27 mouse cellular contexts compared by ENCODE assay signal in genomic region chr10:79772320-79772719, GRCm38 (mm10). TPM values are rescaled to one million over a fixed set of nuclear protein-coding genes. Genes with fewer than 3 reads are reported as not detected.
DNase-seq lines count a peak whose midpoint lies in the region; ATAC-seq and TF ChIP-seq lines count a peak whose summit lies in the region.
"Had no signal": no experiment of that assay in that cellular context is flagged by ENCODE, and none has a peak within 500 bp of the region (broad histone marks: within the 10 kb centered on the region; RNA-seq: fewer than 3 reads in every experiment).

No protein-coding gene starts in this region.

- in situ Hi-C loops in ES-E14 (cut with MboI; ENCODE audit: low sequenced_read_pairs in 2 of 2, unreplicated experiment in 2 of 2): no loop called here

- H3K4me1 ChIP-seq in kidney, adult 2 months (ENCODE audit: control insufficient read depth, insufficient read depth, low read length): peaks cover 8% of the 10 kb centered on the region; the same call in 1 of the 2 replicates
- 0 out of 2 replicates have a peak, but pooled peaks cover 3% of the 10 kb centered on the region for H3K4me1 ChIP-seq in lung, embryonic 14.5 days (ENCODE audit: insufficient read depth)
- peaks cover 0 to 7% of the 10 kb centered on the region in 2 experiments; a peak in 1 of 4 replicates for H3K4me1 ChIP-seq in ES-E14 (ENCODE audit: control insufficient read depth in 2 of 2, insufficient read depth in 2 of 2, low read length in 2 of 2, poor library complexity in 1 of 2)
- H3K4me1 ChIP-seq in bone marrow, adult 2 months (ENCODE audit: control insufficient read depth, insufficient read depth, low read length): no peaks in the 10 kb centered on the region; the same call in 1 of the 2 replicates

- no peak overlapping the region for H3K9ac ChIP-seq in lung, embryonic 14.5 days
- no peak overlapping the region for H3K9ac ChIP-seq in ES-E14 (ENCODE audit: insufficient read depth, low read depth, low read length, poor library complexity, severe bottlenecking)
- H3K9ac ChIP-seq: forebrain, embryonic 15.5 days; hindbrain, embryonic 14.5 days; midbrain, embryonic 13.5 days; neural tube, embryonic 12.5 days had no signal

- no peak for DNase-seq in kidney, adult 2 months
- DNase-seq in kidney, postnatal 4 days: no peak
- no peak for DNase-seq in lung, embryonic 14.5 days
- no peak for DNase-seq in lung, postnatal 25 days (ENCODE audit: low spot score)
- DNase-seq in ES-E14 (ENCODE audit: low read depth, low spot score): peak; percentile 51
- no peak for DNase-seq in urinary bladder, adult 18-20 months (ENCODE audit: low spot score in 2 of 2)
- DNase-seq: adrenal gland, adult 2 months; cerebellum, adult 11-12 months; cerebellum, postnatal 14 days; heart, postnatal 36 days; lung, postnatal 36 days; right cerebral cortex, postnatal 4 days; thymus, postnatal 36 days had no signal

- 92% methylated on average over 3 of the region's 3 CpGs for WGBS in kidney, adult 2 months
- 94% methylated on average over 3 of the region's 3 CpGs for WGBS in lung, embryonic 14.5 days
- 93% methylated on average over 3 of the region's 3 CpGs for WGBS in bone marrow, adult 2 months

- 0 out of 2 replicates have a peak, but pooled peaks have one; percentile 15 for TF ChIP-seq CTCF in kidney, adult 2 months (conservative IDR thresholded peaks at IDR 0.05; ENCODE audit: insufficient read depth, insufficient read length, low read depth, low read length)
- TF ChIP-seq CTCF in lung, embryonic 14.5 days (IDR thresholded peaks at IDR 0.05; ENCODE audit: low read depth): peak; percentile 35
- TF ChIP-seq CTCF in bone marrow, adult 2 months (IDR thresholded peaks at IDR 0.05; ENCODE audit: control insufficient read depth, insufficient read depth, low read length): peak; percentile 23; the same call in 1 of the 2 replicates

- TF ChIP-seq POLR2A in kidney, adult 2 months (IDR thresholded peaks at IDR 0.05; ENCODE audit: low read depth, low read length): no peak
- no peak for TF ChIP-seq POLR2A in bone marrow, adult 2 months (IDR thresholded peaks at IDR 0.05; ENCODE audit: borderline replicate concordance, control insufficient read depth, low read depth, low read length)

- no peaks in the 10 kb centered on the region for H3K36me3 ChIP-seq in kidney, adult 2 months (ENCODE audit: control insufficient read depth, insufficient read depth, low read length)
- no peaks in the 10 kb centered on the region for H3K36me3 ChIP-seq in lung, embryonic 14.5 days (ENCODE audit: insufficient read depth)
- H3K36me3 ChIP-seq in ES-E14 (ENCODE audit: control insufficient read depth, insufficient read depth, low read length, poor library complexity, severe bottlenecking): no peaks in the 10 kb centered on the region
- H3K36me3 ChIP-seq: forebrain, embryonic 15.5 days; G1E; midbrain, embryonic 13.5 days; neural tube, embryonic 12.5 days had no signal

- no peak overlapping the region for H3K4me2 ChIP-seq in lung, embryonic 14.5 days
- H3K4me2 ChIP-seq: forebrain, embryonic 15.5 days; heart, embryonic 11.5 days; hindbrain, embryonic 14.5 days; midbrain, embryonic 13.5 days; neural tube, embryonic 12.5 days had no signal

- no peak overlapping the region for H3K4me3 ChIP-seq in kidney, adult 2 months (ENCODE audit: insufficient read depth, low read depth, low read length)
- H3K4me3 ChIP-seq in lung, embryonic 14.5 days (ENCODE audit: low read depth, low read length): no peak overlapping the region
- H3K4me3 ChIP-seq in ES-E14 (ENCODE audit: insufficient read depth in 1 of 2, low read depth in 1 of 2, low read length in 2 of 2, poor library complexity in 1 of 2, severe bottlenecking in 1 of 2): no peak overlapping the region
- H3K4me3 ChIP-seq in bone marrow, adult 2 months (replicated peaks; ENCODE audit: control insufficient read depth, low read depth, low read length): no peak overlapping the region
- H3K4me3 ChIP-seq: forebrain, embryonic 15.5 days; midbrain, embryonic 13.5 days; neural tube, embryonic 12.5 days had no signal

- no peak for ATAC-seq in lung, embryonic 14.5 days (ENCODE audit: insufficient read depth)
- ATAC-seq in cerebellum, adult (ENCODE audit: insufficient number of reproducible peaks, low FRiP score, low TSS enrichment): no peak
- ATAC-seq: forebrain, embryonic 15.5 days; midbrain, embryonic 13.5 days had no signal

- H3K9me3 ChIP-seq in lung, embryonic 14.5 days (ENCODE audit: low read depth, low read length): no peaks in the 10 kb centered on the region; the same call in 1 of the 2 replicates
- no peaks in the 10 kb centered on the region for H3K9me3 ChIP-seq in ES-E14 (ENCODE audit: control insufficient read depth, insufficient read depth, low read depth, low read length)
- H3K9me3 ChIP-seq: forebrain, embryonic 15.5 days had no signal

- no peaks in the 10 kb centered on the region for H3K27me3 ChIP-seq in kidney, adult 2 months (replicated peaks; ENCODE audit: control insufficient read depth, insufficient read depth, low read length)
- H3K27me3 ChIP-seq in lung, embryonic 14.5 days (ENCODE audit: insufficient read depth, low read length): no peaks in the 10 kb centered on the region

- no peak overlapping the region for H3K27ac ChIP-seq in kidney, adult 2 months (ENCODE audit: insufficient read depth, low read depth, low read length)
- H3K27ac ChIP-seq in lung, embryonic 14.5 days (ENCODE audit: low read depth): no peak overlapping the region
- no peak overlapping the region for H3K27ac ChIP-seq in ES-E14 (ENCODE audit: insufficient read depth, low read depth, low read length, poor library complexity, severe bottlenecking)
- no peak overlapping the region for H3K27ac ChIP-seq in bone marrow, adult 2 months (ENCODE audit: control insufficient read depth, insufficient read depth, low read depth, low read length, poor library complexity)
- H3K27ac ChIP-seq: forebrain, embryonic 15.5 days; hindbrain, embryonic 14.5 days; midbrain, embryonic 13.5 days; neural tube, embryonic 12.5 days had no signal

TF ChIP-seq in ES-E14, 5 proteins besides CTCF, POLR2A, EP300 and RAD21:
- no peak for TF ChIP-seq ZNF384 (IDR thresholded peaks at IDR 0.05; ENCODE audit: low read depth, low read length)
- no peak for TF ChIP-seq CHD2 (IDR thresholded peaks at IDR 0.05; ENCODE audit: low read depth, low read length)
- no peak for TF ChIP-seq ZC3H11A (IDR thresholded peaks at IDR 0.05; ENCODE audit: borderline replicate concordance, low read depth, low read length)
- no peak for TF ChIP-seq MAFK (IDR thresholded peaks at IDR 0.05; ENCODE audit: insufficient read depth, low read depth, low read length)
- TF ChIP-seq HCFC1 (IDR thresholded peaks at IDR 0.05; ENCODE audit: borderline replicate concordance, insufficient read depth, low read length): no peak

RNA-seq across cellular contexts. Expression of gene Fstl3, which starts 4.8 kb away (rescaled TPM):
- 17.0 and 24.1 TPM in 2 replicates for polyA plus RNA-seq in kidney, adult 2 months (2012; rRNA removed)
- 12.2 and 12.4 TPM in 2 replicates for polyA plus RNA-seq in lung, embryonic 14.5 days (2014; fragmentation: Nextera tagmentation; extraction: Ambion mirVana)
- 5.7 and 7.1 TPM in 2 replicates for total RNA-seq in ES-E14 (2012; rRNA removed)
- polyA plus RNA-seq in bone marrow, adult 2 months (2011; ENCODE audit: insufficient read depth, insufficient read length, low replicate concordance, missing spikeins): 1.0 and 1.8 TPM in 2 replicates

RNA-seq across cellular contexts. Expression of gene Rnf126, which starts 5.6 kb away (rescaled TPM):
- 90.2 and 122 TPM in 2 replicates for polyA plus RNA-seq in kidney, adult 2 months (2012; rRNA removed)
- polyA plus RNA-seq in lung, embryonic 14.5 days (2014; fragmentation: Nextera tagmentation; extraction: Ambion mirVana): 107 and 123 TPM in 2 replicates
- 66.7 and 70.8 TPM in 2 replicates for total RNA-seq in ES-E14 (2012; rRNA removed)
- polyA plus RNA-seq in bone marrow, adult 2 months (2011; ENCODE audit: insufficient read depth, insufficient read length, low replicate concordance, missing spikeins): 26.5 and 42.8 TPM in 2 replicates

RNA-seq across cellular contexts. Expression of gene Fgf22, which starts 17.4 kb away (rescaled TPM):
- not detected in 2 replicates for polyA plus RNA-seq in kidney, adult 2 months (2012; rRNA removed)
- 0.30 and 0.41 TPM in 2 replicates for polyA plus RNA-seq in lung, embryonic 14.5 days (2014; fragmentation: Nextera tagmentation; extraction: Ambion mirVana)
- 1.5 and 1.9 TPM in 2 replicates for total RNA-seq in ES-E14 (2012; rRNA removed)
- not detected in 2 replicates for polyA plus RNA-seq in bone marrow, adult 2 months (2011; ENCODE audit: insufficient read depth, insufficient read length, low replicate concordance, missing spikeins)
- total RNA-seq: adrenal gland, adult 2 months; heart, postnatal 36 days had no signal
- polyA plus RNA-seq: G1E; gonadal fat pad, adult 2 months; liver, embryonic 16.5 days had no signal

RNA-seq across cellular contexts. Expression of gene Prss57, which starts 18.4 kb away (rescaled TPM):
- 0.03 and 0.08 TPM in 2 replicates for polyA plus RNA-seq in kidney, adult 2 months (2012; rRNA removed)
- 0.11 TPM in 1 of 2 replicates, not detected in the other for polyA plus RNA-seq in lung, embryonic 14.5 days (2014; fragmentation: Nextera tagmentation; extraction: Ambion mirVana)
- 0.27 and 0.37 TPM in 2 replicates for total RNA-seq in ES-E14 (2012; rRNA removed)
- polyA plus RNA-seq in bone marrow, adult 2 months (2011; ENCODE audit: insufficient read depth, insufficient read length, low replicate concordance, missing spikeins): 13.1 and 40.0 TPM in 2 replicates
- total RNA-seq: heart, postnatal 36 days had no signal
- polyA plus RNA-seq: adrenal gland, adult 2 months; C2C12; embryonic facial prominence, embryonic 14.5 days; G1E; heart, embryonic 11.5 days; kidney, embryonic 16.5 days; limb, embryonic 11.5 days; midbrain, embryonic 13.5 days had no signal

RNA-seq across cellular contexts. Expression of gene Palm, which starts 21.1 kb away (rescaled TPM):
- 110 and 121 TPM in 2 replicates for polyA plus RNA-seq in kidney, adult 2 months (2012; rRNA removed)
- 68.1 and 72.4 TPM in 2 replicates for polyA plus RNA-seq in lung, embryonic 14.5 days (2014; fragmentation: Nextera tagmentation; extraction: Ambion mirVana)
- 10.7 and 12.7 TPM in 2 replicates for total RNA-seq in ES-E14 (2012; rRNA removed)
- 19.7 and 36.1 TPM in 2 replicates for polyA plus RNA-seq in bone marrow, adult 2 months (2011; ENCODE audit: insufficient read depth, insufficient read length, low replicate concordance, missing spikeins)
